Mouse (Mus musculus) embryonic facial prominence, embryonic 13.5 days (tissue): ENCODE measurements at regions not wholly inside any gene's neighbourhood (a gene's known extent, or its start where the extent isn't known, plus 50 kb on each side); places are given as distances from the start of the nearest gene placed in this dataset.

Experiments used
- ATAC-seq: fragments of 200-750 bp; cut with Nextera tagmentation; 2 replicates; pipeline ENCODE4 v1.8.0; 2017; ENCODE audit warnings: low read depth; ENCODE audit not compliant: insufficient number of reproducible peaks, insufficient read depth, low FRiP score, low TSS enrichment
- H3K27ac ChIP-seq: fragments of 300-500 bp; sonication (generic); 2 replicates; pipeline ENCODE4 v1.5.1; 2015; ENCODE audit warnings: moderate library complexity, mild to moderate bottlenecking, inconsistent platforms
- H3K27me3 ChIP-seq: fragments of 300-500 bp; sonication (generic); 2 replicates; pipeline ENCODE4 v1.6.1; 2015; ENCODE audit warnings: mild to moderate bottlenecking, inconsistent platforms
- H3K36me3 ChIP-seq: fragments of 300-500 bp; sonication (generic); 2 replicates; pipeline ENCODE4 v1.6.1; 2015; ENCODE audit warnings: mild to moderate bottlenecking, inconsistent platforms
- H3K4me1 ChIP-seq: fragments of 300-500 bp; sonication (generic); 2 replicates; pipeline ENCODE4 v1.6.1; 2015; ENCODE audit warnings: inconsistent platforms
- H3K4me2 ChIP-seq: fragments of 300-500 bp; sonication (generic); 2 replicates; pipeline ENCODE4 v1.6.1; 2015; ENCODE audit warnings: moderate library complexity, mild to moderate bottlenecking, inconsistent platforms
- H3K4me3 ChIP-seq: fragments of 300-500 bp; sonication (generic); 2 replicates; pipeline ENCODE4 v1.5.1; 2015; ENCODE audit warnings: mild to moderate bottlenecking, inconsistent platforms
- H3K9ac ChIP-seq: fragments of 300-500 bp; sonication (generic); 2 replicates; pipeline ENCODE4 v1.6.1; 2015; ENCODE audit warnings: mild to moderate bottlenecking, inconsistent platforms
- H3K9me3 ChIP-seq: fragments of 300-500 bp; sonication (generic); 2 replicates; pipeline ENCODE4 v1.6.1; 2016; ENCODE audit warnings: inconsistent platforms
- WGBS: fragments of 180-500 bp; shearing (Covaris S2); methylation state at CpG from one replicate; pipeline ENCODE4 v1.1.7; 2015; ENCODE audit warnings: mixed read lengths; 5-methylcytosine and 5-hydroxymethylcytosine counted together

DNA sequence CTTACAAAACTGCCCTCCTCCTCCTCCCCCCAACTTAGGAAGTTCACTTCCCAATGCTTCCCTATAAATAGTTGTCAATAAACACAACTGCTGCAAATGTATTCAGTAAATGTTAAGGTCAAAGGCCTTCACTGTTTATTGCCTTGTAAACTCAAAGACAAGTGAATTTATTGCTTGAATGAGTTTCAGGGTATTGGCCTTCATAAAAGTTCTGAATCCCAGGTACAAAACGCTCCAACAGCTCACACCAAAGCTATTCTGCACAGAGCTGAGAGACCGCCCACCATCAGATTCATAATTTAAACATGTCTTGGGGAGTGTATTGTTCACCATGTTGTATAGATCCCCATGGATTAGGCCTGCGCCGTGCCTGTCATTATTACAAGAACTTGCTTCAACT is 53.9 kb upstream of the Cdkn3 start:
- Histone ChIP-seq H3K36me3 (no peaks in the 10 kb centered on the region), H3K4me3 (no peak overlapping the region), H3K4me1 (peaks cover 19% of the 10 kb centered on the region), H3K9ac (no peak overlapping the region), H3K4me2 (no peak overlapping the region), H3K27ac (no peak overlapping the region), H3K9me3 (no peaks in the 10 kb centered on the region), H3K27me3 (no peaks in the 10 kb centered on the region; the same call in 1 of the 2 replicates)
- ATAC-seq, result no peak
- WGBS, result 82% methylated on average over 4 of the region's 4 CpGs

DNA sequence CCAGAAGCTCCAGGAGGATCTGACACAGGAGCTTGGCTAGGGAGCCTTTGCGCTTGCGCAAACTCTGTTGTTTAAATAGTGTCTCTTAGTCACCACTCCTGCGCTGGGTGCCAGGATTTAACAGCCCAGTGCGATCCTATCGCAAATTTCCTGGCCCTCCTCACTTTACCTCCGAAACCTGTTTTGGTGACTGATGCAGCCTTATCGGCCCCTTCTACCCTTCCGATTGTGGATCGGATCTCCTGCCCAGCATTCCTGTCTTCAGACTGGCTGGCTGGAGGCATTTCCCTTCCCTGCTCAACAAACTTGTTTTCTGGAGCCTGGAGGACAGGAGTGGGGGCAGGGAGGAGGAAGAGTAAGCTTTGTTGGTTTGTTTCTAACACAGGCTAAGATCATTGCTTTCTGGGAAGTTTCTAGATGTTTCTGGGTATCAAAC is 56.0 kb upstream of the Cdkn3 start:
- no peak for ATAC-seq
- H3K9me3 ChIP-seq, result no peaks in the 10 kb centered on the region
- no peak overlapping the region for H3K4me3 ChIP-seq
- no peak overlapping the region for H3K9ac ChIP-seq
- no peaks in the 10 kb centered on the region; the same call in 1 of the 2 replicates for H3K27me3 ChIP-seq
- no peak overlapping the region for H3K4me2 ChIP-seq
- 52% methylated on average over 9 of the region's 9 CpGs for WGBS
- peaks cover 10% of the 10 kb centered on the region for H3K4me1 ChIP-seq
- no peaks in the 10 kb centered on the region for H3K36me3 ChIP-seq
- no peak overlapping the region for H3K27ac ChIP-seq

DNA sequence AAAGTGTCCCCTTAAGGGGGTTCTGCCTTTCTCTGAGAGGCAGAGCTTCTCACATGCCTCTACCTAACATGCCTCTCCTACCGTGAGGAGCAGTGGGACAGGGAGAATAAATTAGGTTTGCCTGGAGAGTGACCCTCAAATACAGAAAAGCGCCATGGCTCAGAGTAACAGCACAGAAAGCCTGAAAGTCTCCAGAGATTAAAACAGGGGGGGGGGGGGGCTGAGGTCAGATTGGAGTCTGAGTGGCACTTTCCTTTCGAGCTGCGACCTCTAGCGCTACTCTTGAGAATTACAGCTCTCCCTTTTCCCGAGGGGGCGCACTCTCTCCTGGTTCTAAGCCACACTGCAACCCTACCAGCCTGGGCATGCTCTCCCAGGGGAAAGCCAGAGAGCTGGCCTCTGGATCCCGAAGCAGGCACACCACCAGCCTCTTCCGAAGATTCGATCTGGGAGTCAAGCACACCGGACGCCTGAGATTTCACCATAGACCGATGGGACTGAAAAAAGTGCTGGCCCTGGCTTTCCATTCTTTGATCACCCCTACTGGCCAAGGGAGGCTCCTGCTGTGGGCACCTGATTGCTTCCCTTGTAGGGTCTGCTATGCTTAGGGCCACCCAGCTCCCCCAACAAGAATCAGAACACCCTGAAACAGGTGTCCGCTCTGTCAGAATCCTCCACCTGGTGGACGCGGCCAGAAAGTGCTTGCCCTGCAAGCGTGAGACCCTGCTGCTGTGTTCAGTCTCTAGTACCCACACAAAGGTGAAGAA is 57.5 kb upstream of the Cdkn3 start:
- H3K27me3 ChIP-seq, result no peaks in the 10 kb centered on the region; the same call in 1 of the 2 replicates
- H3K9me3 ChIP-seq, result no peaks in the 10 kb centered on the region
- no peak for ATAC-seq
- H3K27ac ChIP-seq, result no peak overlapping the region
- no peak overlapping the region for H3K4me2 ChIP-seq
- 30% methylated on average over 17 of the region's 17 CpGs for WGBS
- H3K9ac ChIP-seq, result no peak overlapping the region
- no peaks in the 10 kb centered on the region for H3K36me3 ChIP-seq
- peaks cover 10% of the 10 kb centered on the region for H3K4me1 ChIP-seq
- no peak overlapping the region for H3K4me3 ChIP-seq

GRCm38 (mm10) chr14:46692571-46692970 is 67.8 kb upstream of the Cdkn3 start:
- ATAC-seq, result no peak
- Histone ChIP-seq H3K9me3 (no peaks in the 10 kb centered on the region), H3K4me2 (no peak overlapping the region), H3K4me1 (peaks cover 5% of the 10 kb centered on the region; the same call in 1 of the 2 replicates), H3K27ac (no peak overlapping the region), H3K27me3 (no peaks in the 10 kb centered on the region), H3K9ac (no peak overlapping the region), H3K36me3 (no peaks in the 10 kb centered on the region), H3K4me3 (no peak overlapping the region)
- WGBS, result 94% methylated on average over 7 of the region's 7 CpGs

- Histone ChIP-seq H3K27me3 (no peaks in the 10 kb centered on the region), H3K9me3 (no peaks in the 10 kb centered on the region), H3K9ac (no peak overlapping the region), H3K4me3 (no peak overlapping the region), H3K27ac (no peak overlapping the region), H3K4me1 (peaks cover 5% of the 10 kb centered on the region; the same call in 1 of the 2 replicates), H3K36me3 (no peaks in the 10 kb centered on the region), H3K4me2 (no peak overlapping the region)
- ATAC-seq, result no peak
- 76% methylated on average over 2 of the region's 2 CpGs for WGBS
These were observed 68.3 kb upstream of the Cdkn3 start for GRCm38 (mm10) chr14:46692067-46692466.

DNA sequence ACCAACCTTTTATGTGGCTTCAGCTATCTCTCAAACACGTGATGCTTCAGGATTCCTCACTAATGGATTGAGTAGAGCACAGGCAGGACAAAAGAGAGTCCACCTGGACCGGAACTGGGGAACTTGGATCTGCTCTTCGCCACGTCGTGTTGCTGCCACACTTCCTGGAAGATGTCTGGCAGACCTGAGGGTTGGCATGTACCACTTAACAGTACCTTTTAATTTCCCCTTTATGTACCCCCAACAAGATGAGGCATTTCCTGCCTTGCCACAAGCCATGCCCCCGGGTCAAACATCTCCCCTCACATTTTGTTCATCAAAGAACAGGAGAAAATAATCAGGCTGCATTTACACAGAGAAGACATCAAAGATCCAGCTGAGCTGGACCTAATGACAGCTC is 77.6 kb upstream of the Cdkn3 start:
- 50% methylated on average over 6 of the region's 6 CpGs for WGBS
- ATAC-seq, result no peak
- Histone ChIP-seq H3K36me3 (no peaks in the 10 kb centered on the region), H3K4me2 (no peak overlapping the region), H3K27ac (no peak overlapping the region), H3K27me3 (no peaks in the 10 kb centered on the region), H3K4me3 (no peak overlapping the region), H3K9me3 (no peaks in the 10 kb centered on the region), H3K9ac (no peak overlapping the region), H3K4me1 (peaks cover 12% of the 10 kb centered on the region)

GRCm38 (mm10) chr14:46678935-46679334 is 81.4 kb upstream of the Cdkn3 start:
- Histone ChIP-seq H3K4me3 (no peak overlapping the region), H3K27me3 (no peaks in the 10 kb centered on the region), H3K9me3 (no peaks in the 10 kb centered on the region), H3K9ac (no peak overlapping the region), H3K36me3 (no peaks in the 10 kb centered on the region), H3K27ac (no peak overlapping the region), H3K4me2 (no peak overlapping the region), H3K4me1 (peaks cover 12% of the 10 kb centered on the region)
- 67% methylated on average over 4 of the region's 4 CpGs for WGBS
- ATAC-seq, result no peak

- 68% methylated on average over 9 of the region's 9 CpGs for WGBS
- Histone ChIP-seq H3K27me3 (no peaks in the 10 kb centered on the region), H3K4me3 (no peak overlapping the region), H3K9me3 (no peaks in the 10 kb centered on the region), H3K9ac (no peak overlapping the region), H3K36me3 (no peaks in the 10 kb centered on the region), H3K4me1 (no peaks in the 10 kb centered on the region), H3K4me2 (no peak overlapping the region), H3K27ac (no peak overlapping the region)
- no peak for ATAC-seq
These were observed 88.7 kb upstream of the Cdkn3 start for GRCm38 (mm10) chr14:46671482-46672225.

GRCm38 (mm10) chr14:46671062-46671461 is 89.3 kb upstream of the Cdkn3 start:
- H3K4me2 ChIP-seq, result no peak overlapping the region
- ATAC-seq, result no peak
- WGBS, result 90% methylated on average over 2 of the region's 2 CpGs

DNA sequence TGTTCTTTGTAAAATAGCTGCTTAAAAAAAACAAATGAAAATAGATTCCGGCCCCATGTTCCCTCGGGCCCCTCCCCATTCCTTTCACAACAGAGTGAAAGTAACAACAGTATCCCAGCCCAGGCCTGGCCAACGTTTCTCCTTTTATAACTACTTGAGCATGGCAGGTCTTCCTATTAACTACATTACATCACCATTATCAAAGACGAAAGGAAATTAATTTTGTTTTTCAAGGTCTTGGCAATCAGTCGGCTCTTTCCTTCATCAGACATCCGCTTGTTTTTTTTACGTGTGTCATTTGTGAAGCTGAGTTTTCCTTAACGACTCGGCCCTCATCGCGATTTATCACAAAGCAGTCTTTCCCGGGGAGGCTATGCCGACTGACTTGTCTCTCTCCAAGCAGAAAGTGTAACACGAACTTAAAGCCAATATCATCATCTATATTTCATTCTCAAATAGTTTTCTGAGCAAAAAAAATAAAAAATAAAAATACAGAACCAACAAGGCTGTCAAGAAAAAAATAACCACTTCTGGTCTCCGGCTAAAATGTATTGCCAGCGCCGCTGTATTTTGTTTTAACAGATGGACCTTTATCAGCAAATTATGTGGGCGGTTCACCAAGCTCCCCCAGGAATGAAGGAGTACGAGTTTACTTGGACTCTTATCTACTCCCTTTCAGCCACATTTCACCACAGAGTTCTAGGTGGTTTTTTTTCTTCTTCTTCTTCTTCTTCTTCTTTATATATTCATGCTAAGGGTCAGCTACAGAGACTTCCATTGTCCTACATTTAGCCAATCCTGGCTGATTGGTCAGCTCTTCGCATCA is 89.9 kb upstream of the Cdkn3 start:
- Histone ChIP-seq H3K4me1 (no peaks in the 10 kb centered on the region), H3K36me3 (no peaks in the 10 kb centered on the region), H3K4me2 (no peak overlapping the region), H3K27me3 (no peaks in the 10 kb centered on the region), H3K9ac (no peak overlapping the region), H3K27ac (no peak overlapping the region), H3K9me3 (no peaks in the 10 kb centered on the region), H3K4me3 (no peak overlapping the region)
- no peak for ATAC-seq
- WGBS, result 80% methylated on average over 20 of the region's 20 CpGs

More at GRCm38 (mm10) chr14:46671062-46671461, 89.3 kb upstream of the Cdkn3 start:
- Histone ChIP-seq H3K4me1 (no peaks in the 10 kb centered on the region), H3K27me3 (no peaks in the 10 kb centered on the region), H3K9me3 (no peaks in the 10 kb centered on the region), H3K36me3 (no peaks in the 10 kb centered on the region), H3K9ac (no peak overlapping the region), H3K27ac (no peak overlapping the region), H3K4me3 (no peak overlapping the region)

DNA sequence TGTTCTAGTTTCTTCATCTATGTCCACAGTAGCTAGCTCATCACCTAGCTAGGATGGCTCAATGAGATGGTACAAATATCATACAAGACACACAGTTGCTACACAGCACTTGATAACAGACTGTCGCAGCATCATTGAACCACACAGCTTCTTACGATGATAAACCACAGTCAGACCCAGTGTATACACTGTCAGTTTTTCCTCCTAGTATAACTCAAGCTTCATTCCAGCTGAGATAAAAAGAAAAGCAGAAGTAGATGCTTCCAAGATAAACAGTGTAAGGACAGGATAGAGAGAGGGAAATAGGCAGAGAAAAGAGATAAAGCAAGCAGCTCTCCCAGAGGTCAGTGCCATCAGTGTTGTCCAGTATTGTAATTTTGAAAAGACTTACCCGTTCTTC is 92.1 kb upstream of the Cdkn3 start:
- ATAC-seq, result no peak
- Histone ChIP-seq H3K4me3 (no peak overlapping the region), H3K4me2 (no peak overlapping the region), H3K27me3 (no peaks in the 10 kb centered on the region), H3K9me3 (no peaks in the 10 kb centered on the region), H3K36me3 (no peaks in the 10 kb centered on the region), H3K27ac (no peak overlapping the region), H3K4me1 (no peaks in the 10 kb centered on the region), H3K9ac (no peak overlapping the region)
- WGBS, result 95% methylated on average over 3 of the region's 3 CpGs
